Mouse (Mus musculus) megakaryocyte, embryonic 14.5 days (primary cell): ENCODE measurements at regions not wholly inside any gene's neighbourhood (a gene's known extent, or its start where the extent isn't known, plus 50 kb on each side); places are given as distances from the start of the nearest gene placed in this dataset.

Experiments
- FLI1 ChIP-seq: IDR thresholded peaks from 2 replicates; pipeline ENCODE4 v1.6.1; 2012; ENCODE audit warnings: low read length, inconsistent platforms, mixed read lengths
- GATA1 ChIP-seq: IDR thresholded peaks from 3 replicates; pipeline ENCODE4 v1.6.1; 2012; ENCODE audit warnings: mixed read lengths, low read length, inconsistent platforms, borderline replicate concordance

GRCm38 (mm10) chr8:34669146-34669545 is 557.6 kb upstream of the Gm10131 start:
- TF ChIP-seq GATA1: no peak
- TF ChIP-seq FLI1: no peak
